Mouse (Mus musculus) lung, postnatal 0 days (tissue): Measurements from ENCODE around the gene Pgm5. TPM values are rescaled to one million over a fixed set of nuclear protein-coding genes. Genes with fewer than 3 reads are reported as not detected.
"Not testable (repeated sequence)": the region's sequence is repeated elsewhere in the genome, so short reads cannot be mapped to it uniquely, and the experiment has no call there.

Experiments
- ATAC-seq: fragments of 200-750 bp; cut with Nextera tagmentation; 2 replicates; pipeline ENCODE4 v1.8.0; 2017; ENCODE audit warnings: moderate library complexity
- DNase-seq: peaks from one replicate; pipeline ENCODE4 v3.0.0-alpha.2; 2016; ENCODE audit warnings: low spot score
- H3K27ac ChIP-seq: fragments of 300-500 bp; sonication (generic); 2 replicates; pipeline ENCODE4 v1.5.1; 2014; ENCODE audit warnings: antibody characterized with exemption, mild to moderate bottlenecking, low read length, mixed read lengths
- H3K27me3 ChIP-seq: fragments of 300-500 bp; sonication (generic); replicated peaks from 2 replicates; pipeline ENCODE4 v1.6.1; 2014; ENCODE audit warnings: low read length, mixed read lengths; ENCODE audit not compliant: insufficient read depth
- H3K36me3 ChIP-seq: fragments of 300-500 bp; sonication (generic); 2 replicates; pipeline ENCODE4 v1.6.1; 2014; ENCODE audit warnings: low read length, mixed read lengths; ENCODE audit not compliant: insufficient read depth
- H3K4me1 ChIP-seq: fragments of 300-500 bp; sonication (generic); 2 replicates; pipeline ENCODE4 v1.6.1; 2014; ENCODE audit warnings: antibody characterized with exemption, low read depth, low read length, mixed read lengths; ENCODE audit not compliant: insufficient read depth
- H3K4me2 ChIP-seq: fragments of 300-500 bp; sonication (generic); replicated peaks from 2 replicates; pipeline ENCODE4 v1.6.1; 2014; ENCODE audit warnings: low read depth, mild to moderate bottlenecking, low read length, moderate library complexity, mixed read lengths
- H3K4me3 ChIP-seq: fragments of 300-500 bp; sonication (generic); 2 replicates; pipeline ENCODE4 v1.5.1; 2014; ENCODE audit warnings: low read depth, low read length
- H3K9ac ChIP-seq: fragments of 300-500 bp; sonication (generic); replicated peaks from 2 replicates; pipeline ENCODE4 v1.6.1; 2014; ENCODE audit warnings: low read depth, mild to moderate bottlenecking
- H3K9me3 ChIP-seq: fragments of 300-500 bp; sonication (generic); 2 replicates; pipeline ENCODE4 v1.6.1; 2016; ENCODE audit warnings: low read length, mixed read lengths
- CTCF ChIP-seq: IDR thresholded peaks from 2 replicates; pipeline ENCODE4 v1.5.1; 2016; ENCODE audit warnings: antibody characterized with exemption, mild to moderate bottlenecking
- EP300 ChIP-seq: IDR thresholded peaks from 2 replicates; pipeline ENCODE4 v1.6.1; 2016; ENCODE audit warnings: antibody characterized with exemption, mild to moderate bottlenecking, control low read depth
- WGBS: fragments of 180-500 bp; shearing (Covaris S2); extraction: QIAGEN DNeasy Blood & Tissue Kit; methylation state at CpG from one replicate; pipeline ENCODE4 v1.1.7; 2014; 5-methylcytosine and 5-hydroxymethylcytosine counted together
- polyA plus RNA-seq: library from polyadenylated mRNA; unstranded; fragments of >200 nt; fragmentation: Nextera tagmentation; extraction: Ambion mirVana; gene quantifications from 2 replicates; pipeline ENCODE4 v1.2.1, GENCODE M21; 2015

The Pgm5 gene
- polyA plus RNA-seq, 1 experiment from 2014 or later = 3.4 TPM

DNA sequence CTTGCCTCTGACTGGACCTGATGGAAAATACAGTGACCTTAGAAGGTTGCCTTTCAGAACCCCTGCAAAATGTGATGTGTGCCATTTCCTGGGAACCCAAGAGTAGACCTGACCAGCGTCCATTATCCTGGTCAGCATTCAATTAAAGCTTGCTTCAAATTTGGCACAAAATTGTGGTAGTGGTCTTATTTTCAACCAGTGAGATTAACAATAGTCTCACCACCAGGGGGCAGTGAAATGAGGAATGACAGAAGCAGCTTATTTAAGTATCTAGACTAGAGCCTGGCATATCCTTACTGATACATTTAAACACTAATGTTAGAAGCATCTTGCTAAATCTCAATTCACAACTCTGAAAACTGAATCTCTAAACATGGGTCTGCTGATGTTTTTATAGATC, 156.3 kb downstream of the Pgm5 start:
- Histone ChIP-seq H3K27me3 (no peaks in the 10 kb centered on the region), H3K36me3 (no peaks in the 10 kb centered on the region), H3K27ac (no peak overlapping the region), H3K4me1 (peaks cover 12% of the 10 kb centered on the region; the same call in 1 of the 2 replicates), H3K9ac (no peak overlapping the region), H3K9me3 (no peaks in the 10 kb centered on the region), H3K4me3 (no peak overlapping the region), H3K4me2 (no peak overlapping the region)
- WGBS = 79% methylated on average over 1 of the region's 1 CpGs
- ATAC-seq = no peak
- DNase-seq = peak; percentile 41
- TF ChIP-seq CTCF = peak; percentile 72
- TF ChIP-seq EP300 = no peak

DNA sequence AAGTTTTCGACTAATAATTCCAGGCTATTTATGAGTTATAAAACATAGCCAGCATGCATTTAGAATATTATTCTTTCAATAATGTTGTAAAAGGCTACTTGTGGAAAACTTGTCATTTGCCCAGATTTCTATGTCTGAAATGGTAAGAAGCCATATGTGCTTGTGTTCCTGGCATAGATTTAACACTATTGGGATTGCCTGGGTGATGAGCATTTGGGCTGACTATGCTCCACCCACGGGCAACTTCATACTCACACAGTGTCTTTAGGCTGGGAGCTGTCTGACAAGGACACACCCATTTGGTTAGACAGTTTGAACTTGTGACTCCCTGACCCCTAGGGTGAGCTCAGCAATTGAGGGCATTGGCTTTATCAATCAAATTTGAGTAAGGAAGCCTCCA, 157.3 kb downstream of the Pgm5 start:
- no peak for ATAC-seq
- no peak overlapping the region for H3K4me2 ChIP-seq
- no peak overlapping the region; the same call in 1 of the 2 replicates for H3K27ac ChIP-seq
- WGBS = 50% methylated on average over 2 of the region's 2 CpGs
- peaks cover 12% of the 10 kb centered on the region; the same call in 1 of the 2 replicates for H3K4me1 ChIP-seq
- no peaks in the 10 kb centered on the region for H3K36me3 ChIP-seq
- TF ChIP-seq CTCF = no peak
- TF ChIP-seq EP300 = no peak
- no peak overlapping the region for H3K9ac ChIP-seq
- no peaks in the 10 kb centered on the region for H3K9me3 ChIP-seq
- no peak for DNase-seq
- H3K4me3 ChIP-seq = no peak overlapping the region
- H3K27me3 ChIP-seq = no peaks in the 10 kb centered on the region

DNA sequence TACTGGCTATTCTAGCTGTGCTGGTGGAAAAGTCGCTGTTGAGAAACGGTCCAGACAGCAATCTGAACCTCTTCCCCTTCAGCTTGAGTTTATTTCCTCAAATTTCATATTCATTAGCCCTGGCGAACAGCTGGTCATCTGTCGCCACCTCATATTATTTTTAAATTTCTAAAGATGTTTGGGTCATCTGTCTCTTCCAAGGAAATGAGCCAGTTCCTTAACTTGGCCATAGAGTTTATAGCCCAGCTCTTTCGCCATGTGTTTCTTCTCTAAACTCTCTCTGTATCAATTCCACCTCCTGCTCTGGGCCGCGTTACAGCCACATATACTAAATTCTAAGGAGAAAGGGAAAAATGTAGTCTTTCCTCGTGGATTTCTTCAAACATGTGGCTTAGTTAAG, 158.0 kb downstream of the Pgm5 start:
- H3K27me3 ChIP-seq = no peaks in the 10 kb centered on the region
- no peaks in the 10 kb centered on the region for H3K36me3 ChIP-seq
- 48% methylated on average over 8 of the region's 8 CpGs for WGBS
- no peak overlapping the region for H3K27ac ChIP-seq
- DNase-seq (peak; percentile 90), ATAC-seq (peak; percentile 73)
- no peaks in the 10 kb centered on the region for H3K9me3 ChIP-seq
- TF ChIP-seq EP300 (peak; percentile 41; the same call in 1 of the 2 replicates), CTCF (no peak)
- H3K4me2 ChIP-seq = no peak overlapping the region
- no peak overlapping the region for H3K4me3 ChIP-seq
- H3K9ac ChIP-seq = no peak overlapping the region
- H3K4me1 ChIP-seq = peaks cover 12% of the 10 kb centered on the region; the same call in 1 of the 2 replicates

DNA sequence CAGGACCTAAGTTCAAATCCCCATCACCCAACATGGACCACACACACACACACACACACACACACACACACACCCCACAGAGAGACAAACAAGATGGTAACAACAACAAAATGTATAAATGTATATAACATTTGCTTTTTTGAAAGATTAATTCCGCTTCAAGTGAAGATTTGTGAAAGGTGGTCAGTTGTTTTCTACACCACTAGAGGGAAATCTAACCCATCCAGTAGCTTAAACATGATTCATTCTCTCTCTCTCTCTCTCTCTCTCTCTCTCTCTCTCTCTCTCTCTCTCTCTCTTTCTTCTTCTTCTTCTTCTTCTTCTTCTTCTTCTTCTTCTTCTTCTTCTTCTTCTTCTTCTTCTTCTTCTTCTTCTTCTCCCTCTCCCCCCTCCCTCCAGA, 158.5 kb downstream of the Pgm5 start:
- peak; percentile 29 for DNase-seq
- not testable (repeated sequence) for H3K27me3 ChIP-seq, H3K36me3 ChIP-seq, H3K4me2 ChIP-seq, ATAC-seq, H3K9me3 ChIP-seq, H3K4me3 ChIP-seq, H3K9ac ChIP-seq, H3K27ac ChIP-seq
- WGBS = 60% methylated on average over 1 of the region's 1 CpGs
- peak; percentile 43 for TF ChIP-seq CTCF
- H3K4me1 ChIP-seq = peaks cover 10% of the 10 kb centered on the region; the same call in 1 of the 2 replicates

DNA sequence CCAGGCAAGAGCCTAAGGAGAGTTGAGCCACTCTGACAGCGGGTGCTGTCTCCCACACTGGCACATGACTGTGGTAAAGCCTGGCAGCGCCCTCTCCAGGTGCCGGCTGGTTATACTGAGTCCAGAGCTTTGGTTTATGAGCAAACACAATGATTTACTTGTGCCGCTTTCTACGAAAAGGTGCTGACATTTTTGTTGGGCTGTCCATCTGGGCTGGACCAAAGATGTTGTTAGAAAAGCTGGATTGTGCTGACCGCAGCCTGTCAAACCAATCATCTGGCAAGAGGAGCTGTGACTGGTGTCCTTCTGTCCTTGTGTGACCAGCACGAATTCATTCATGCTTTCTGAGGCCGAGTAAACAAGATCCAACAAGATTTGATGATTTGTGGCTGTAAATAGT, 159.9 kb downstream of the Pgm5 start:
- 57% methylated on average over 8 of the region's 8 CpGs for WGBS
- TF ChIP-seq CTCF (0 out of 2 replicates have a peak, but pooled peaks have one; percentile 20), EP300 (no peak)

DNA sequence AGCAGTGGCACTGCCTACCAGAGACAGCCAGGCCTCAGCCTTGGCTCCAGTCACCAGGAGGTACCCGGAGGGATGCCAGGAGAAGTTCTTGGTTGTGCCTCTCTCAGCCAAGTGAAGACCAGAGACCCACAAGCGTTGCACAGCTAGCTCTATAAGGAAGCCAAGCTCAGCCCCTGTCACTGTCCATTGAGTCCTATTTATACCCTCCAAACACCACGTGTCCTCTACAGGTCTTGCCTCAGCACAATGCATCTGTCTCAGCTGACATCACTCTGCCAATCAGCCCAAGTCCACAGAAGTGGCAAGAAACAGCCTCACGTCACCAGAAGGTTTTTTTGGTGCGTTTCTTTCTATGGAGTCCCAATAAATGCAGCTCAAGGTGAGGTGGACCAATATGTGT, 161.0 kb downstream of the Pgm5 start:
- Histone ChIP-seq H3K4me1 (no peaks in the 10 kb centered on the region), H3K4me2 (no peak overlapping the region), H3K36me3 (no peaks in the 10 kb centered on the region), H3K27ac (no peak overlapping the region), H3K4me3 (no peak overlapping the region), H3K9ac (no peak overlapping the region), H3K27me3 (no peaks in the 10 kb centered on the region), H3K9me3 (no peaks in the 10 kb centered on the region)
- no peak for ATAC-seq
- DNase-seq = no peak
- TF ChIP-seq CTCF (no peak), EP300 (no peak)
- 80% methylated on average over 5 of the region's 5 CpGs for WGBS

More for the DNA sequence above, 159.9 kb downstream of the Pgm5 start:
- no peaks in the 10 kb centered on the region for H3K27me3 ChIP-seq
- DNase-seq (no peak), ATAC-seq (no peak)
- H3K4me3 ChIP-seq = no peak overlapping the region
- no peak overlapping the region for H3K4me2 ChIP-seq
- peaks cover 8% of the 10 kb centered on the region; the same call in 1 of the 2 replicates for H3K4me1 ChIP-seq
- H3K36me3 ChIP-seq = no peaks in the 10 kb centered on the region
- no peak overlapping the region for H3K27ac ChIP-seq
- H3K9ac ChIP-seq = no peak overlapping the region
- no peaks in the 10 kb centered on the region for H3K9me3 ChIP-seq

DNA sequence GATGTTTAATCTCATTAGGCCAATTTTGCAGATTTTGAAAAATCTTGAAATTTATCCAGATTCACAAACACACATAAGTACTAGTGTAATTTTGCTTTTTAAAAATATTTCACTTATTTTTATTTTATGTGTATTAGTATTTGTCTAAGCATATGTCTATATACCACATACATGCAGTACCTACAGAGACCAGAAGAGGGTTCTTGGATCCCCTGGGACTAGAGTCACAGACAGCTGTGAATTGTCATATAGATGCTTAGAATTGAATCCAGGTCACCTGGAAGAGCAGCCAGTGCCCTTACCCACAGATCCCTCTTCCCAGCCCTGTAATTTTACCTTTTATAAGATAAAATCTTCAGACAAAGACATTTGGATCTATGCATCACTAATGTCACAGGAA, 161.7 kb downstream of the Pgm5 start:
- H3K4me3 ChIP-seq = no peak overlapping the region
- H3K4me1 ChIP-seq = no peaks in the 10 kb centered on the region
- DNase-seq (peak; percentile 24), ATAC-seq (no peak)
- H3K4me2 ChIP-seq = no peak overlapping the region
- H3K9me3 ChIP-seq = no peaks in the 10 kb centered on the region
- no peak overlapping the region for H3K27ac ChIP-seq
- no peaks in the 10 kb centered on the region for H3K36me3 ChIP-seq
- no peak overlapping the region for H3K9ac ChIP-seq
- H3K27me3 ChIP-seq = no peaks in the 10 kb centered on the region
- TF ChIP-seq CTCF = peak; percentile 52
- TF ChIP-seq EP300 = no peak
